Mouse (Mus musculus) C2C12 (cell line): ENCODE measurements around the gene Kif16b. TPM values are rescaled to one million over a fixed set of nuclear protein-coding genes. Genes with fewer than 3 reads are reported as not detected.

Experiments used
- H3K27me3 ChIP-seq: one replicate; pipeline ENCODE4 v1.6.1; 2011; ENCODE audit not compliant: control insufficient read depth, insufficient read depth, insufficient read length
- H3K36me3 ChIP-seq: one replicate; pipeline ENCODE4 v1.6.1; 2011; ENCODE audit not compliant: control insufficient read depth, insufficient read depth
- H3K4me3 ChIP-seq: one replicate; pipeline ENCODE4 v1.5.1; 2011; ENCODE audit warnings: mild to moderate bottlenecking, control low read depth; ENCODE audit not compliant: poor library complexity, insufficient read depth, severe bottlenecking
- H3K79me2 ChIP-seq: one replicate; pipeline ENCODE4 v1.6.1; 2011; ENCODE audit not compliant: control insufficient read depth, insufficient read depth
- H3K79me3 ChIP-seq: one replicate; pipeline ENCODE4 v1.6.1; 2011; ENCODE audit warnings: low read depth, control low read depth
- H3ac ChIP-seq: one replicate; pipeline ENCODE3; 2011; ENCODE audit warnings: low read depth; ENCODE audit not compliant: control insufficient read depth, insufficient read length
- CEBPB ChIP-seq: IDR thresholded peaks from one replicate; pipeline ENCODE4 v1.6.1; 2011; ENCODE audit warnings: low read depth, mild to moderate bottlenecking, control low read depth, moderate library complexity
- CTCF ChIP-seq: IDR thresholded peaks from one replicate; pipeline ENCODE4 v1.5.1; 2011; ENCODE audit not compliant: control insufficient read depth, insufficient read depth, insufficient read length
- FOSL1 ChIP-seq: IDR thresholded peaks from one replicate; pipeline ENCODE4 v1.8.0; 2011; ENCODE audit warnings: mild to moderate bottlenecking, low read length; ENCODE audit not compliant: poor library complexity, insufficient read depth, severe bottlenecking
- MAX ChIP-seq: IDR thresholded peaks from one replicate; pipeline ENCODE4 v1.6.1; 2011; ENCODE audit warnings: mild to moderate bottlenecking, control low read depth
- MYOD1 ChIP-seq: IDR thresholded peaks from one replicate; pipeline ENCODE4 v1.6.1; 2011; ENCODE audit warnings: low read depth; ENCODE audit not compliant: control insufficient read depth, insufficient read length
- MYOG ChIP-seq: IDR thresholded peaks from one replicate; pipeline ENCODE4 v1.6.1; 2011; ENCODE audit not compliant: control insufficient read depth, insufficient read length; ENCODE audit errors: extremely low read depth
- USF1 ChIP-seq: IDR thresholded peaks from one replicate; pipeline ENCODE4 v1.6.1; 2011; ENCODE audit warnings: low read depth, mild to moderate bottlenecking, control low read depth, moderate library complexity
- polyA plus RNA-seq: library from polyadenylated mRNA; unstranded; fragments of >200 nt; fragmentation: generic; extraction: Trizol; gene quantifications from one replicate; pipeline ENCODE4 v1.2.1, GENCODE M21; 2012; ENCODE audit warnings: missing spikeins

The Kif16b gene
- polyA plus RNA-seq, 1 experiment = 2.2 TPM

DNA sequence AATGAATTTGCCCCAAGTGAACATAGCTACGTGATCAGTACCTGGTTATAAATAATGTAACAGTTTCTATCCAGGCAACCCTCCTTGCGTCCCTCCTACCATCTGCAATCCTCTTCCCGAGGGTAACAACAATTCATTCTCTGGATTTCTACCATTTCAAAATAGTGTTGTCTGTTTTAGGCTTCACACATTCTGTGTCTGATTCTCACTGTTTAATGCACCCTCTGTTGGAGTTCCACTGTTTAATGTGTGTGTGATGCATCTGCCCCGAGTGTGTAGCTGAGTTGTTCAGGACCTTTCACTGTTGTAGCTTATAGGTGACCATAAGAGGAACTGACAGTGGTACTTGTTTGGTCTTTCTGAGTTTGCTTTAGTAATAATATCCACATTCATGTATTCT lies 275.6 kb downstream of the Kif16b start:
- H3K79me2 ChIP-seq = no peaks in the 10 kb centered on the region
- H3K36me3 ChIP-seq = no peaks in the 10 kb centered on the region
- no peak overlapping the region for H3ac ChIP-seq
- no peak overlapping the region for H3K4me3 ChIP-seq
- no peaks in the 10 kb centered on the region for H3K27me3 ChIP-seq
- TF ChIP-seq CEBPB (no peak), FOSL1 (no peak), MYOG (no peak), MAX (no peak)
- no peaks in the 10 kb centered on the region for H3K79me3 ChIP-seq

DNA sequence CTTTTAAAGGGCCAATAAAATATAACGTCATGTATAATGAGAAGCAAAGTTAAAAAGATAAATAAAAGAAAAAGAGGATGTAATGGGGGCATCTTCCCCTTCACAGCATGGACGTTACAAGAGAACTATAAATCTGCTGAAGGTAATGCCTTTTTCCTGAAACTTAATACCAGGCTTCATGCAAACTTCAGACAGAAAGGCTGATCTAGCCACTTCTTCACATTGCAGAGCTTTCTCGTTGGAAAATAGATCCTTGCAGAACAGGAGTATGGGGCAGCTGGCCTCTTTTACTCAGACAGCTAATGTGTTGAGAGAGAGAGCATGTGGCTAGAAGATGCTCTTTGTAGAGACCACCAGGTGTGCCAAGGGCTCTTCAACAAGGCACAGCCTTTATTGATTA lies 276.2 kb downstream of the Kif16b start:
- TF ChIP-seq CEBPB (no peak), MAX (no peak), MYOG (no peak), USF1 (no peak), CTCF (no peak), MYOD1 (no peak), FOSL1 (no peak)
- Histone ChIP-seq H3K36me3 (no peaks in the 10 kb centered on the region), H3K4me3 (no peak overlapping the region), H3ac (no peak overlapping the region), H3K27me3 (no peaks in the 10 kb centered on the region), H3K79me3 (no peaks in the 10 kb centered on the region), H3K79me2 (no peaks in the 10 kb centered on the region)

- H3K4me3 ChIP-seq = no peak overlapping the region
- no peaks in the 10 kb centered on the region for H3K36me3 ChIP-seq
- H3ac ChIP-seq = no peak overlapping the region
- no peak for TF ChIP-seq MAX
- TF ChIP-seq MYOD1 = no peak
- no peak for TF ChIP-seq MYOG
- TF ChIP-seq USF1 = no peak
- no peak for TF ChIP-seq CTCF
- TF ChIP-seq FOSL1 = no peak
- TF ChIP-seq CEBPB = no peak
- H3K79me3 ChIP-seq = no peaks in the 10 kb centered on the region
- H3K79me2 ChIP-seq = no peaks in the 10 kb centered on the region
- H3K27me3 ChIP-seq = no peaks in the 10 kb centered on the region
These were observed 277.1 kb downstream of the Kif16b start for GRCm38 (mm10) chr2:142624254-142624653.

GRCm38 (mm10) chr2:142621152-142621551 lies 280.2 kb downstream of the Kif16b start:
- Histone ChIP-seq H3K36me3 (no peaks in the 10 kb centered on the region), H3K27me3 (no peaks in the 10 kb centered on the region), H3K79me2 (no peaks in the 10 kb centered on the region), H3K4me3 (no peak overlapping the region), H3ac (no peak overlapping the region), H3K79me3 (no peaks in the 10 kb centered on the region)
- no peak for TF ChIP-seq MYOD1
- no peak for TF ChIP-seq MYOG
- TF ChIP-seq CTCF = no peak
- TF ChIP-seq USF1 = no peak
- no peak for TF ChIP-seq MAX
- TF ChIP-seq FOSL1 = no peak
- no peak for TF ChIP-seq CEBPB

GRCm38 (mm10) chr2:142619926-142620325 lies 281.4 kb downstream of the Kif16b start:
- no peaks in the 10 kb centered on the region for H3K79me2 ChIP-seq
- no peak overlapping the region for H3ac ChIP-seq
- no peaks in the 10 kb centered on the region for H3K36me3 ChIP-seq
- H3K79me3 ChIP-seq = no peaks in the 10 kb centered on the region
- no peaks in the 10 kb centered on the region for H3K27me3 ChIP-seq
- no peak overlapping the region for H3K4me3 ChIP-seq
- TF ChIP-seq CEBPB (no peak), CTCF (no peak), MAX (no peak), MYOD1 (no peak), FOSL1 (no peak), USF1 (no peak), MYOG (no peak)

DNA sequence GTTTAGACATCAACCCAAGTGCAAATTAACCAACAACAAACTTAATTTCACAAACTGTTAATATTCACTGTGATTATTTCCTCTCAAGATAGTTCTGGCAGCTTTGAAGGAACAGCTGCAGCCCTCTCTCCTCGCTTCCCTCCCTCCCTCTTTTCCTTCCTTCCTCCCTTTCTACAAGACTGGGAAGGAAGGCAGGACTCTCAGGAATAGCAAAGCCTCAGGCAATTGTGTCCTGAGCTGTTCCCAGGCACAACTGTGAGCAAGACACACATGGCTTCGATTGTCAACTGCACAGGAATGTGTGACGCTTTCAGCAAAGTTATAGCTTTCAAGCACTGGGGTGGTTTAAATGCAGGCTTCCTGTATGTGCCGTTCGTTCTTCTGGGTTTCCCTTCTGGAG lies 286.8 kb downstream of the Kif16b start:
- no peaks in the 10 kb centered on the region for H3K79me3 ChIP-seq
- no peak overlapping the region for H3K4me3 ChIP-seq
- TF ChIP-seq MYOD1 (no peak), USF1 (no peak), MYOG (no peak), CEBPB (no peak), FOSL1 (no peak), MAX (no peak), CTCF (no peak)

More for the DNA sequence above, 286.8 kb downstream of the Kif16b start:
- Histone ChIP-seq H3K79me2 (no peaks in the 10 kb centered on the region), H3ac (no peak overlapping the region), H3K27me3 (no peaks in the 10 kb centered on the region), H3K36me3 (no peaks in the 10 kb centered on the region)
